Mouse (Mus musculus) forebrain, embryonic 16.5 days (tissue): ENCODE measurements around the gene Cchcr1. TPM values are rescaled to one million over a fixed set of nuclear protein-coding genes. Genes with fewer than 3 reads are reported as not detected.

Source experiments
- ATAC-seq: fragments of 200-750 bp; cut with Nextera tagmentation; 2 replicates; pipeline ENCODE4 v1.8.0; 2017; ENCODE audit warnings: mild to moderate bottlenecking, moderate library complexity
- H3K27ac ChIP-seq: fragments of 300-500 bp; sonication (generic); 2 replicates; pipeline ENCODE4 v1.5.1; 2014; ENCODE audit warnings: low read length, control low read depth
- H3K27me3 ChIP-seq: fragments of 300-500 bp; sonication (generic); replicated peaks from 2 replicates; pipeline ENCODE4 v1.6.1; 2014; ENCODE audit warnings: low read length; ENCODE audit not compliant: control insufficient read depth, insufficient read depth
- H3K36me3 ChIP-seq: fragments of 300-500 bp; sonication (generic); 2 replicates; pipeline ENCODE4 v1.6.1; 2014; ENCODE audit not compliant: control insufficient read depth, insufficient read depth
- H3K4me1 ChIP-seq: fragments of 300-500 bp; sonication (generic); replicated peaks from 2 replicates; pipeline ENCODE4 v1.6.1; 2014; ENCODE audit warnings: low read length; ENCODE audit not compliant: control insufficient read depth, insufficient read depth
- H3K4me2 ChIP-seq: fragments of 300-500 bp; sonication (generic); 2 replicates; pipeline ENCODE4 v1.6.1; 2014; ENCODE audit warnings: mild to moderate bottlenecking, low read length, control low read depth
- H3K4me3 ChIP-seq: fragments of 300-500 bp; sonication (generic); replicated peaks from 2 replicates; pipeline ENCODE4 v1.5.1; 2014; ENCODE audit warnings: mild to moderate bottlenecking, low read length, control low read depth
- H3K9ac ChIP-seq: fragments of 300-500 bp; sonication (generic); replicated peaks from 2 replicates; pipeline ENCODE4 v1.6.1; 2014; ENCODE audit warnings: low read depth, low read length, control low read depth
- H3K9me3 ChIP-seq: fragments of 300-500 bp; sonication (generic); 2 replicates; pipeline ENCODE4 v1.6.1; 2016; ENCODE audit warnings: low read length; ENCODE audit not compliant: control insufficient read depth
- WGBS: fragments of 180-500 bp; shearing (Covaris S2); extraction: QIAGEN DNeasy Blood & Tissue Kit; methylation state at CpG from one replicate; pipeline ENCODE4 v1.1.7; 2014; 5-methylcytosine and 5-hydroxymethylcytosine counted together
- polyA plus RNA-seq: library from polyadenylated mRNA; unstranded; fragments of >200 nt; fragmentation: Nextera tagmentation; extraction: Ambion mirVana; gene quantifications from 2 replicates; pipeline ENCODE4 v1.2.1, GENCODE M21; 2015

Cchcr1 gene
- polyA plus RNA-seq, 1 experiment from 2014 or later: 8.8 TPM

- H3K36me3 ChIP-seq: no peaks in the 10 kb centered on the region
- no peak overlapping the region for H3K4me3 ChIP-seq
- no peak overlapping the region for H3K4me2 ChIP-seq
- H3K27me3 ChIP-seq: no peaks in the 10 kb centered on the region
- peak; percentile 80 for ATAC-seq
- H3K9ac ChIP-seq: no peak overlapping the region
- H3K27ac ChIP-seq: no peak overlapping the region
- no peaks in the 10 kb centered on the region for H3K9me3 ChIP-seq
- WGBS: 7% methylated on average over 6 of the region's 6 CpGs
- no peaks in the 10 kb centered on the region for H3K4me1 ChIP-seq
Observed at GRCm38 (mm10) chr17:35534343-35534742, 17.4 kb downstream of the Cchcr1 start.

GRCm38 (mm10) chr17:35537421-35537820 is 20.5 kb downstream of the Cchcr1 start:
- no peak for ATAC-seq
- H3K36me3 ChIP-seq: no peaks in the 10 kb centered on the region
- H3K4me1 ChIP-seq: no peaks in the 10 kb centered on the region
- no peaks in the 10 kb centered on the region for H3K9me3 ChIP-seq
- no peak overlapping the region for H3K27ac ChIP-seq
- 87% methylated on average over 4 of the region's 4 CpGs for WGBS
- no peak overlapping the region for H3K4me2 ChIP-seq
- H3K9ac ChIP-seq: no peak overlapping the region
- no peaks in the 10 kb centered on the region for H3K27me3 ChIP-seq
- H3K4me3 ChIP-seq: no peak overlapping the region

GRCm38 (mm10) chr17:35538476-35538875 is 21.6 kb downstream of the Cchcr1 start:
- WGBS: 87% methylated on average over 1 of the region's 1 CpGs
- no peak overlapping the region for H3K27ac ChIP-seq
- no peaks in the 10 kb centered on the region; the same call in 1 of the 2 replicates for H3K4me1 ChIP-seq
- no peaks in the 10 kb centered on the region for H3K36me3 ChIP-seq
- no peak overlapping the region for H3K4me2 ChIP-seq
- H3K4me3 ChIP-seq: no peak overlapping the region
- H3K9ac ChIP-seq: no peak overlapping the region
- no peak for ATAC-seq
- H3K9me3 ChIP-seq: no peaks in the 10 kb centered on the region
- no peaks in the 10 kb centered on the region for H3K27me3 ChIP-seq

DNA sequence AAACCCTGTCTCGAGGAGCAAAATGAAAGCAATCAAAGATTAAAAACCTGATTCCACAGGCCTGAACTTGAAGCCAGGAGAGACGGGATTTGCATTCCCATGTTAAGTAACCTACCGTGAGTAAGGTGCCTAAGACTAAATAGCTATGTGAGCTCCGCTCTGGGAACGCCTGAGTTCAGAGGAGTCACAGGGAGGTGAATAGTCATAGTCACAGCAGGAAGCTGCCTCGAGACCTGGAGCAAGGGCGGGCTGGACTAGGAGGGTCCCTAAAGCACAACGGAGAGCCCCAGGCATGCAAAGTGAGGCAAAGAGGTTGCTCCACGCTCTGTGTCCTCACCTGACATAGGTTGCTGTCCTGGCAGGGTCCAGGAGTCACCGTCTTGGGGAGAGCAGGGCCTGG is 22.6 kb downstream of the Cchcr1 start:
- H3K4me1 ChIP-seq: no peaks in the 10 kb centered on the region; the same call in 1 of the 2 replicates
- no peak overlapping the region for H3K27ac ChIP-seq
- H3K27me3 ChIP-seq: no peaks in the 10 kb centered on the region
- H3K4me2 ChIP-seq: no peak overlapping the region
- no peaks in the 10 kb centered on the region for H3K36me3 ChIP-seq
- H3K9me3 ChIP-seq: no peaks in the 10 kb centered on the region
- no peak overlapping the region for H3K9ac ChIP-seq
- 57% methylated on average over 10 of the region's 10 CpGs for WGBS
- H3K4me3 ChIP-seq: no peak overlapping the region
- no peak for ATAC-seq

- Histone ChIP-seq H3K36me3 (no peaks in the 10 kb centered on the region), H3K27ac (no peak overlapping the region), H3K4me2 (no peak overlapping the region), H3K9me3 (no peaks in the 10 kb centered on the region), H3K27me3 (no peaks in the 10 kb centered on the region), H3K9ac (no peak overlapping the region), H3K4me3 (no peak overlapping the region), H3K4me1 (no peaks in the 10 kb centered on the region; the same call in 1 of the 2 replicates)
- WGBS: 70% methylated on average over 15 of the region's 15 CpGs
- ATAC-seq: no peak
Observed at GRCm38 (mm10) chr17:35542761-35543411, 26.0 kb downstream of the Cchcr1 start.

GRCm38 (mm10) chr17:35543412-35543861 is 26.5 kb downstream of the Cchcr1 start:
- H3K9me3 ChIP-seq: no peaks in the 10 kb centered on the region
- ATAC-seq: no peak
- no peak overlapping the region for H3K9ac ChIP-seq
- no peaks in the 10 kb centered on the region for H3K36me3 ChIP-seq
- H3K4me3 ChIP-seq: no peak overlapping the region
- no peaks in the 10 kb centered on the region for H3K27me3 ChIP-seq
- 40% methylated on average over 14 of the region's 14 CpGs for WGBS
- no peak overlapping the region for H3K27ac ChIP-seq
- no peaks in the 10 kb centered on the region; the same call in 1 of the 2 replicates for H3K4me1 ChIP-seq
- no peak overlapping the region for H3K4me2 ChIP-seq

- H3K27ac ChIP-seq: no peak overlapping the region
- no peak overlapping the region for H3K9ac ChIP-seq
- no peaks in the 10 kb centered on the region; the same call in 1 of the 2 replicates for H3K4me1 ChIP-seq
- no peak for ATAC-seq
- H3K4me2 ChIP-seq: no peak overlapping the region
- no peaks in the 10 kb centered on the region for H3K36me3 ChIP-seq
- WGBS: 79% methylated on average over 6 of the region's 6 CpGs
- H3K9me3 ChIP-seq: no peaks in the 10 kb centered on the region
- H3K4me3 ChIP-seq: no peak overlapping the region
- H3K27me3 ChIP-seq: no peaks in the 10 kb centered on the region
Observed at GRCm38 (mm10) chr17:35544001-35544400, 27.1 kb downstream of the Cchcr1 start.

- Histone ChIP-seq H3K4me2 (no peak overlapping the region), H3K9ac (no peak overlapping the region), H3K4me1 (peaks cover 5% of the 10 kb centered on the region), H3K27me3 (no peaks in the 10 kb centered on the region), H3K9me3 (no peaks in the 10 kb centered on the region), H3K36me3 (no peaks in the 10 kb centered on the region), H3K4me3 (no peak overlapping the region), H3K27ac (no peak overlapping the region)
- 35% methylated on average over 6 of the region's 6 CpGs for WGBS
- peak; percentile 26; the same call in 1 of the 2 replicates for ATAC-seq
Observed at GRCm38 (mm10) chr17:35544680-35545079, 27.8 kb downstream of the Cchcr1 start.

DNA sequence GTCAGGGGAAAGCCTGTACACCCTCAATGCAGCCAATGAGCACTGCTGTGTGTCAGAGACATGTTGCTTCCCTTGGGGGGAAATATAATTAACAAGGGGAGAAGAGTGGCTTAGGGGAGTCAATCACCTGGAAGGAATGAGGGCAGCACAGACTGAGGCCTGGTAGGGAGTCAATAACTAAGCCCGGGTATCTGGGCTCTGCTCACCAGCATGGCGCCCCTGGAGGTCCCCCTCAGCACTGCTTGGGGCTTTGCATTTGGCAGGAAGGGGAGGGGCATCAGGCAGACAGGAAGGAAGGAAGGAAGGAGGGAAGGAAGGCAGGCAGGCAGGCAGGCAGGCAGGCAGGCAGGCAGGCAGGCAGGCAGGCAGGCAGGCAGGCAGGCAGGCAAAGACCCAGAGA is 30.6 kb downstream of the Cchcr1 start:
- Histone ChIP-seq H3K9me3 (no peaks in the 10 kb centered on the region), H3K9ac (no peak overlapping the region), H3K4me1 (peaks cover 10% of the 10 kb centered on the region), H3K36me3 (no peaks in the 10 kb centered on the region), H3K4me2 (no peak overlapping the region), H3K4me3 (no peak overlapping the region), H3K27ac (no peak overlapping the region), H3K27me3 (no peaks in the 10 kb centered on the region)
- no peak for ATAC-seq
- 47% methylated on average over 2 of the region's 2 CpGs for WGBS

DNA sequence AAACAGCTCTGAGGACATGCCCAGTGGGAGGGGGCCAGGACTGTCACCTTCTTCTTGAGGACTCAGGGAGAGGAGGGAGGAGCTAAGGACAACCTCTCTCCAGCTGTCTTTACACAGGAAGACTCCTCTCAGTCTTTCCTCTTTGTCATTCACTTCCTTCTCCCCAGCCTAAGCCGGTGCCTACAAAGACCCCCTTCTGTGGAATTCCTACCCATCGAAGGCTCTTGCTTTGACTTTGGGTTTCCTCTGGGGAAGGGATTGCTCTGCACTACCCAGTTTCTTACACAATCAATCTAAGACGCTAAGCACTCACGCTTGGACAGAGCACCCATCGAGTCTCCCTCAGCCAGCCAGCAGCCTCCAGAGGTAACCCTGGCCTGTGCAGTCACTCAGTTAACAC is 31.7 kb downstream of the Cchcr1 start:
- no peak overlapping the region for H3K4me2 ChIP-seq
- WGBS: 22% methylated on average over 5 of the region's 5 CpGs
- H3K27me3 ChIP-seq: no peaks in the 10 kb centered on the region
- H3K27ac ChIP-seq: no peak overlapping the region
- no peak overlapping the region for H3K4me3 ChIP-seq
- peaks cover 10% of the 10 kb centered on the region for H3K4me1 ChIP-seq
- H3K9ac ChIP-seq: no peak overlapping the region
- no peaks in the 10 kb centered on the region for H3K36me3 ChIP-seq
- ATAC-seq: no peak
- H3K9me3 ChIP-seq: no peaks in the 10 kb centered on the region
